Mouse (Mus musculus): ENCODE measurements around the gene Mea1. TPM values are rescaled to one million over a fixed set of nuclear protein-coding genes. Genes with fewer than 3 reads are reported as not detected.

The Mea1 gene
- polyA plus RNA-seq, 1 experiment = not detected

- Histone ChIP-seq H3K4me3 (ENCODE audit: insufficient read depth, low read depth, low read length) (no peak overlapping the region), H3K4me1 (ENCODE audit: control insufficient read depth, insufficient read depth, low read length) (peaks cover 31% of the 10 kb centered on the region), H3K27ac (ENCODE audit: insufficient read depth, low read depth, low read length) (no peak overlapping the region)
- WGBS = 82% methylated on average over 3 of the region's 3 CpGs
- TF ChIP-seq POLR2A (IDR thresholded peaks at IDR 0.05; ENCODE audit: insufficient read depth, low read depth, low read length) = no peak
- no peak for TF ChIP-seq CTCF (IDR thresholded peaks at IDR 0.05; ENCODE audit: insufficient read depth, low read depth, low read length)
These were observed 21.3 kb downstream of the Mea1 start for GRCm38 (mm10) chr17:46699912-46700311.

- TF ChIP-seq POLR2A (IDR thresholded peaks at IDR 0.05; ENCODE audit: insufficient read depth, low read depth, low read length) = no peak
- no peak for TF ChIP-seq CTCF (IDR thresholded peaks at IDR 0.05; ENCODE audit: insufficient read depth, low read depth, low read length)
- Histone ChIP-seq H3K4me1 (ENCODE audit: control insufficient read depth, insufficient read depth, low read length) (peaks cover 31% of the 10 kb centered on the region), H3K27ac (ENCODE audit: insufficient read depth, low read depth, low read length) (0 out of 2 replicates have a peak overlapping the region, but pooled peaks have one; percentile 39), H3K4me3 (ENCODE audit: insufficient read depth, low read depth, low read length) (peak overlapping the region; percentile 44)
- 16% methylated on average over 12 of the region's 12 CpGs for WGBS
These were observed 22.9 kb downstream of the Mea1 start for GRCm38 (mm10) chr17:46701489-46701888.

- peaks cover 31% of the 10 kb centered on the region for H3K4me1 ChIP-seq (ENCODE audit: control insufficient read depth, insufficient read depth, low read length)
- TF ChIP-seq POLR2A (IDR thresholded peaks at IDR 0.05; ENCODE audit: insufficient read depth, low read depth, low read length) (no peak), CTCF (IDR thresholded peaks at IDR 0.05; ENCODE audit: insufficient read depth, low read depth, low read length) (no peak)
- 54% methylated on average over 12 of the region's 12 CpGs for WGBS
- H3K4me3 ChIP-seq (ENCODE audit: insufficient read depth, low read depth, low read length) = peak overlapping the region; percentile 44
- no peak overlapping the region for H3K27ac ChIP-seq (ENCODE audit: insufficient read depth, low read depth, low read length)
These were observed 23.5 kb downstream of the Mea1 start for GRCm38 (mm10) chr17:46702100-46702499.

DNA sequence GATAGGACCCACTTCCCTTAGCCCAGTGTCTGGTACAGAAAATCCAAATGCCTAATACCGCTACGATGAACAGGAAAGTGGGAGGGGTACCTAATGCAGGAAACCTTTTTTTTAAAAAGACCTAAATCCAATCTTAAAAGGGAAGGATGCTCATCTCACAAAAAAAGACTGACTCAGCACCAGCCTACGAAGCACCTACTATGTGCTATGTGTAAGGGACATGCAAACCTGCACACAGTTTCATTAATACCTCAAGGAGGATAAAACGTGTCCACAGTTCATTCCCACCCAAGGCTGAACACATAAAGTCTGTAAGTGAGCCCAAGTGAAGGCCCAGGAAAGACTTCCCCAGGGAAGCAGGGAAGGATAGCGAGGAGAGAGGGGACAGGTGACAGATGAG, 23.9 kb downstream of the Mea1 start:
- TF ChIP-seq CTCF (IDR thresholded peaks at IDR 0.05; ENCODE audit: insufficient read depth, low read depth, low read length) (no peak), POLR2A (IDR thresholded peaks at IDR 0.05; ENCODE audit: insufficient read depth, low read depth, low read length) (no peak)
- 60% methylated on average over 5 of the region's 5 CpGs for WGBS

DNA sequence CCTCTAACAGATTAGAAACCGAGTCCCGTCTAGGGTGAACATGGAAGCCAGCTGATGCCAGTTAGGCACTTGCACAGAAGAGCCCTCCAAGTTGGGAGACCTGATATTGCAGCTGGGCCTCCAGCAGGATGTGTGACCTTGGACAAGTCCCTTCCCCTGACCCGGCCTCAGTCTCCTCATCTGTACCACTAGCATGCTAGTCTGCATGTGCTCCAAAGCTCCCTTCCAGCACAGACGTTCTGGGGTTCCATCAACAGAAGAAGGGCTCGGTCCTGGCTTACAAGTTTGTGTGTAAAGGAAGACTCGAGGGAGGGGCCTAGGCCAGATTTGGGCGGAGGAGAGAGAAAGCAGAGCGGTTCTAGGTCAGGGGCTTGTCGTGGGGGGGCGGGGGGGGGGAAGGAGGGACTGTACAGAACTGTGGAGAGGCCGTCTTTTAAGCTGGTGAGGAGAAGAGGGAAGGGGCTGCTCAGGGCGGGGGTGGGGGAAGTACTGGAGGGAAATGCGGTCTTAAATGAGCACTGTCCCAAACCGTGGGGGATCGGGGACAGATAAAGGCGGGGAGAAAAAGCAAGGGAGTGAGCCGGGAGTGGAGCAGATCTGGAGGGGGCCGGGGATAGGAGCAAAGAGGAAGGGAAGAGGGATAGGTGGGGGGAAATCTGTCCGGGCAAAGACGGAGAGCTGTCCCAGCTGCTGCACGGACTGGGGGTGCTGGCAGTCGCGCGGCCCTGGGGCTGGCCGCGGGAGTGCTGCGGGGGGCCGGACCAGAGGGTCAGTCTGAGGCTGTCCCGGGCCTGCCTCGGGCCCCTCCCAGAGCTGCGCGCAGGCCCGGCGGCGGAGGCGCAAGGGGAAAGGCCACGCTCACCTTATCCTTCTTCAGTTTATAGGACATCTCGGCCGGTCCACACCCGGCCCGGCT, 25.6 kb downstream of the Mea1 start:
- peaks cover 31% of the 10 kb centered on the region for H3K4me1 ChIP-seq (ENCODE audit: control insufficient read depth, insufficient read depth, low read length)

More for the DNA sequence above, 23.9 kb downstream of the Mea1 start:
- H3K27ac ChIP-seq (ENCODE audit: insufficient read depth, low read depth, low read length) = no peak overlapping the region
- H3K4me1 ChIP-seq (ENCODE audit: control insufficient read depth, insufficient read depth, low read length) = peaks cover 31% of the 10 kb centered on the region
- no peak overlapping the region; the same call in 1 of the 2 replicates for H3K4me3 ChIP-seq (ENCODE audit: insufficient read depth, low read depth, low read length)

GRCm38 (mm10) chr17:46704887-46705835, 26.6 kb downstream of the Mea1 start, which contains the start of gene Ppp2r5d:
Gene Ppp2r5d (minus strand): TSS chr17:46705111.
- 1% methylated on average over 48 of the region's 48 CpGs for WGBS
- Histone ChIP-seq H3K4me3 (ENCODE audit: insufficient read depth, low read depth, low read length) (peak within 1 kb of the TSS; percentile 93), H3K27ac (ENCODE audit: insufficient read depth, low read depth, low read length) (peak within 1 kb of the TSS; percentile 70), H3K4me1 (ENCODE audit: control insufficient read depth, insufficient read depth, low read length) (peaks cover 31% of the 10 kb centered on the region)
- TF ChIP-seq POLR2A (IDR thresholded peaks at IDR 0.05; ENCODE audit: insufficient read depth, low read depth, low read length) = peak; percentile 93
- no peak for TF ChIP-seq CTCF (IDR thresholded peaks at IDR 0.05; ENCODE audit: insufficient read depth, low read depth, low read length)

More for the DNA sequence above, 25.6 kb downstream of the Mea1 start:
- H3K4me3 ChIP-seq (ENCODE audit: insufficient read depth, low read depth, low read length) = peak overlapping the region; percentile 93
- WGBS = 3% methylated on average over 41 of the region's 41 CpGs
- TF ChIP-seq CTCF (IDR thresholded peaks at IDR 0.05; ENCODE audit: insufficient read depth, low read depth, low read length) (no peak), POLR2A (IDR thresholded peaks at IDR 0.05; ENCODE audit: insufficient read depth, low read depth, low read length) (no peak)
- H3K27ac ChIP-seq (ENCODE audit: insufficient read depth, low read depth, low read length) = peak overlapping the region; percentile 59

DNA sequence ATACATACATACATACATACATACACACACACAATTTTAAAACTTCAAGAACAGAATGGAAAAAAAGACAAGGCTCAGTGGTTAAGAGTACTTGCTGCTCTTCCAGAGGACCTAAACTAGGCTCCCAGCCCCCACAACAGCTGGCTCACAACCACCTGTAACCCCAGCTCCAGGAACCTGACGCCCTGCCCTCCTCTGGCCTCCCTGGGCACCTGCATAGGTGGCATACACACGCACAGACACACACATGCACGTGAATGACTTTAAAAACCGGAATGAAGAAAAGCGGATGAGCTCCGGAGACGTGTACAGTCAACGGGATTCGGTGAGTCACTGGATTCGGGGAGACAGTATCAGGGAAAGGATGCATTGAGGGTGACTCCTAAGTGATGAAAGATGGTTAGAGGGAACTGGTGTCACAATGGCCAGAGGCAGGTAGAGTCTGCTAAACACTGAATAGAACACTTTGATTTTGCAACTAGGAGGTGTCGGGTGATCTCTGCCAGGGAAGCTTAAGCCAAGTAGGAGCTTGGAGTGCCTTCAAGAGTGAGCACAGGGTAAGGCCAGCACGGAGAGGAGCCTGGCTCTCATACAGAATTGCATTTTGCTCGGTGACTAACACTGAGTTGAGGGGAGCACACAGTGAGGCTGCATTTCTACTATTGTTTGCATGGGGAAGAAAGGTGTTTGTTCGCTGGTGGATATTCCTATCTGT, 27.9 kb downstream of the Mea1 start:
- 91% methylated on average over 14 of the region's 14 CpGs for WGBS
- Histone ChIP-seq H3K4me1 (ENCODE audit: control insufficient read depth, insufficient read depth, low read length) (peaks cover 22% of the 10 kb centered on the region), H3K4me3 (ENCODE audit: insufficient read depth, low read depth, low read length) (no peak overlapping the region), H3K27ac (ENCODE audit: insufficient read depth, low read depth, low read length) (no peak overlapping the region)
- TF ChIP-seq CTCF (IDR thresholded peaks at IDR 0.05; ENCODE audit: insufficient read depth, low read depth, low read length) (no peak), POLR2A (IDR thresholded peaks at IDR 0.05; ENCODE audit: insufficient read depth, low read depth, low read length) (no peak)

Data from olfactory bulb, adult 2 months (tissue).